Mouse (Mus musculus): ENCODE data around the gene Lonrf3. TPM values are rescaled to one million over a fixed set of nuclear protein-coding genes. Genes with fewer than 3 reads are reported as not detected.

The Lonrf3 gene
- not detected in 2 replicates for total RNA-seq (2012; rRNA removed)
- not detected for polyA plus RNA-seq (2012; ENCODE audit: insufficient read depth in 1 of 2, insufficient read length in 2 of 2, low read depth in 1 of 2, low replicate concordance in 2 of 2, missing spikeins in 1 of 2)

DNA sequence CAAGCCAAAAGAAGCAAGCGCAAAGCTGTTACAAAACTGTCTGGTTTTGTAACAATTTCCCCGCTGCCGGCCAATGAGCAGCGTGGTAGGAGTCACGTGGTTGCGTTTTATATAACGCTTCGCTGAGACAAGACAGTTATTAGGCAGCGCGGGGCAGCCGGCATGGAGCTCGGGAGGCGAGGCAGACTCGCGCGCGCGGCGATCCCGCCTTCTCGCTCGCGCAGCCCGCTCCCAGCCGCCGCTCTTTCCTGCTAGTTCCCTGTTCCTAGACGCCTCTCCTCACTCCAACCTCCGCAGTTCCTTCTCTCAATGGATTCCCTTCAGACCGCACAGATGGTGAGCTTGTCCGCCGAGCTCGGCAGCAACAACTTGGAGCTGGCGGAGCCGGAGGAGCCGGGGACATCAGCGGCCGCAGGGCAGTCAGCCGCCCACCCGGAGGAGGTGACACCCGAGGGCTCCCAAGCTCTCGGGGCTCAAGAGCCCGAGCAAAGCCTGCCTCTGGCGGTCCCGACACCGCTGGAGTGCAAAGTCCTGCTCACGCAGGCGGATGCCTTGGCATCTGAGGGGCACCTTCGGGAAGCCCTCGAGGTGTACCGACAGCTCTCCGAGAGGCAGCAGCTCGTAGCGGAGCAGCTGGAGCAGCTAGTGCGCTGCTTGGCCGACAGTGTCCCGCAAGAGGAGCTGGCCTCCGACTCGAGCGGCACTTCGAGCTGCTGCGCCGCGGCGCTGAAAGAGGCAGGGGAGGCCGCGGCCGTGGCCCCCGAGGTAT is at the start of gene Lonrf3:
Gene Lonrf3, plus strand, starts transcription at position 83 of the 769 bp plus-strand sequence.
- H3K9me3 ChIP-seq (replicated peaks; ENCODE audit: insufficient read depth, low read length): no peaks in the 10 kb centered on the region
- no peaks in the 10 kb centered on the region for H3K79me2 ChIP-seq (ENCODE audit: control insufficient read depth, insufficient read depth, low read length, poor library complexity)
- H3K9ac ChIP-seq (ENCODE audit: control insufficient read depth, low read depth, low read length, poor library complexity, severe bottlenecking): no peak within 1 kb of the TSS
- no peak within 1 kb of the TSS for H3K27ac ChIP-seq (ENCODE audit: control insufficient read depth, low read depth, low read length)
- H3K27me3 ChIP-seq (ENCODE audit: control insufficient read depth in 1 of 2, insufficient read depth in 2 of 2, low read length in 2 of 2): no peaks in the 10 kb centered on the region
- H3K4me1 ChIP-seq (ENCODE audit: control insufficient read depth in 1 of 2, insufficient read depth in 2 of 2, low read length in 2 of 2): no peaks in the 10 kb centered on the region
- TF ChIP-seq MAX (IDR thresholded peaks at IDR 0.05; ENCODE audit: low read length): no peak
- TF ChIP-seq BHLHE40 (IDR thresholded peaks at IDR 0.05; ENCODE audit: borderline replicate concordance, low read depth, low read length): no peak
- TF ChIP-seq ZMIZ1 (IDR thresholded peaks at IDR 0.05; ENCODE audit: low read depth, low read length): no peak
- TF ChIP-seq USF1 (IDR thresholded peaks at IDR 0.05; ENCODE audit: low read depth, low read length): no peak
- TF ChIP-seq ETS1 (IDR thresholded peaks at IDR 0.05; ENCODE audit: low read depth, low read length): no peak
- no peak for TF ChIP-seq ZKSCAN1 (IDR thresholded peaks at IDR 0.05; ENCODE audit: low read depth, low read length)
- no peaks in the 10 kb centered on the region for H3K36me3 ChIP-seq (ENCODE audit: control insufficient read depth in 1 of 2, insufficient read depth in 2 of 2, low read length in 2 of 2)
- no peak within 1 kb of the TSS for H3K4me3 ChIP-seq (ENCODE audit: control insufficient read depth in 1 of 2, insufficient read depth in 1 of 2, low read depth in 2 of 2, low read length in 2 of 2)
- DNase-seq (ENCODE audit: low read depth, low spot score): no peak

- Histone ChIP-seq H3K36me3 (ENCODE audit: control insufficient read depth in 1 of 2, insufficient read depth in 2 of 2, low read length in 2 of 2) (no peaks in the 10 kb centered on the region), H3K4me3 (ENCODE audit: control insufficient read depth in 1 of 2, insufficient read depth in 1 of 2, low read depth in 2 of 2, low read length in 2 of 2) (no peak overlapping the region), H3K4me1 (ENCODE audit: control insufficient read depth in 1 of 2, insufficient read depth in 2 of 2, low read length in 2 of 2) (no peaks in the 10 kb centered on the region), H3K79me2 (ENCODE audit: control insufficient read depth, insufficient read depth, low read length, poor library complexity) (no peaks in the 10 kb centered on the region), H3K9ac (ENCODE audit: control insufficient read depth, low read depth, low read length, poor library complexity, severe bottlenecking) (no peak overlapping the region), H3K9me3 (replicated peaks; ENCODE audit: insufficient read depth, low read length) (no peaks in the 10 kb centered on the region), H3K27ac (ENCODE audit: control insufficient read depth, low read depth, low read length) (no peak overlapping the region), H3K27me3 (ENCODE audit: control insufficient read depth in 1 of 2, insufficient read depth in 2 of 2, low read length in 2 of 2) (no peaks in the 10 kb centered on the region)
- TF ChIP-seq GATA1 (IDR thresholded peaks at IDR 0.05; ENCODE audit: low read depth, low read length): no peak
- no peak for TF ChIP-seq EP300 (IDR thresholded peaks at IDR 0.05; ENCODE audit: low read depth in 1 of 2, low read length in 2 of 2)
- TF ChIP-seq TBP (IDR thresholded peaks at IDR 0.05; ENCODE audit: low read depth, low read length): no peak
- TF ChIP-seq RCOR1 (IDR thresholded peaks at IDR 0.05; ENCODE audit: low read depth, low read length): no peak
- TF ChIP-seq ZC3H11A (IDR thresholded peaks at IDR 0.05; ENCODE audit: low read depth, low read length): no peak
- TF ChIP-seq TAL1 (IDR thresholded peaks at IDR 0.05; ENCODE audit: low read length): no peak
- TF ChIP-seq POLR2AphosphoS2 (IDR thresholded peaks at IDR 0.05; ENCODE audit: low read length): no peak
- TF ChIP-seq ELF1 (IDR thresholded peaks at IDR 0.05; ENCODE audit: low read depth, low read length): no peak
- TF ChIP-seq JUND (IDR thresholded peaks at IDR 0.05; ENCODE audit: low read depth, low read length): no peak
- no peak for TF ChIP-seq MEF2A (IDR thresholded peaks at IDR 0.05; ENCODE audit: extremely low read depth, insufficient replicate concordance, low read depth, low read length, poor library complexity, severe bottlenecking)
- TF ChIP-seq CTCF (IDR thresholded peaks at IDR 0.05 in 2 of 3, conservative IDR thresholded peaks at IDR 0.05 in 1 of 3; ENCODE audit: control insufficient read depth in 1 of 3, insufficient read depth in 1 of 3, low read depth in 2 of 3, low read length in 3 of 3, poor library complexity in 1 of 3, severe bottlenecking in 1 of 3): no peak
- TF ChIP-seq MAFK (IDR thresholded peaks at IDR 0.05; ENCODE audit: borderline replicate concordance, low read depth, low read length): no peak
- no peak for DNase-seq (ENCODE audit: low read depth, low spot score)
These were observed 49.4 kb upstream of the Lonrf3 start for GRCm38 (mm10) chrX:36278750-36279149.

Data from MEL (cell line).